Mouse (Mus musculus) embryonic facial prominence, embryonic 13.5 days (tissue): Measurements from ENCODE around the gene Eif4h. TPM values are rescaled to one million over a fixed set of nuclear protein-coding genes. Genes with fewer than 3 reads are reported as not detected.
A peak's percentile ranks its signal among the peaks of the same experiment; 100 is the strongest.

Experiments
- ATAC-seq: fragments of 200-750 bp; cut with Nextera tagmentation; 2 replicates; pipeline ENCODE4 v1.8.0; 2017; ENCODE audit warnings: low read depth; ENCODE audit not compliant: insufficient number of reproducible peaks, insufficient read depth, low FRiP score, low TSS enrichment
- H3K27ac ChIP-seq: fragments of 300-500 bp; sonication (generic); 2 replicates; pipeline ENCODE4 v1.5.1; 2015; ENCODE audit warnings: moderate library complexity, mild to moderate bottlenecking, inconsistent platforms
- H3K27me3 ChIP-seq: fragments of 300-500 bp; sonication (generic); 2 replicates; pipeline ENCODE4 v1.6.1; 2015; ENCODE audit warnings: mild to moderate bottlenecking, inconsistent platforms
- H3K36me3 ChIP-seq: fragments of 300-500 bp; sonication (generic); 2 replicates; pipeline ENCODE4 v1.6.1; 2015; ENCODE audit warnings: mild to moderate bottlenecking, inconsistent platforms
- H3K4me1 ChIP-seq: fragments of 300-500 bp; sonication (generic); 2 replicates; pipeline ENCODE4 v1.6.1; 2015; ENCODE audit warnings: inconsistent platforms
- H3K4me2 ChIP-seq: fragments of 300-500 bp; sonication (generic); 2 replicates; pipeline ENCODE4 v1.6.1; 2015; ENCODE audit warnings: moderate library complexity, mild to moderate bottlenecking, inconsistent platforms
- H3K4me3 ChIP-seq: fragments of 300-500 bp; sonication (generic); 2 replicates; pipeline ENCODE4 v1.5.1; 2015; ENCODE audit warnings: mild to moderate bottlenecking, inconsistent platforms
- H3K9ac ChIP-seq: fragments of 300-500 bp; sonication (generic); 2 replicates; pipeline ENCODE4 v1.6.1; 2015; ENCODE audit warnings: mild to moderate bottlenecking, inconsistent platforms
- H3K9me3 ChIP-seq: fragments of 300-500 bp; sonication (generic); 2 replicates; pipeline ENCODE4 v1.6.1; 2016; ENCODE audit warnings: inconsistent platforms
- WGBS: fragments of 180-500 bp; shearing (Covaris S2); methylation state at CpG from one replicate; pipeline ENCODE4 v1.1.7; 2015; ENCODE audit warnings: mixed read lengths; 5-methylcytosine and 5-hydroxymethylcytosine counted together
- microRNA-seq: library from miRNA; unstranded; fragments of <30 nt; microRNA quantifications from one replicate; pipeline ENCODE4, GENCODE M21; 2016
- polyA plus RNA-seq: library from polyadenylated mRNA; unstranded; fragments of >200 nt; fragmentation: Nextera tagmentation; extraction: Ambion mirVana; gene quantifications from 2 replicates; pipeline ENCODE4 v1.2.1, GENCODE M21; 2015

Eif4h gene
- polyA plus RNA-seq, 1 experiment from 2014 or later, result 471 TPM

- H3K4me3 ChIP-seq, result no peak overlapping the region
- 63% methylated on average over 7 of the region's 7 CpGs for WGBS
These were observed 61.8 kb downstream of the Eif4h start for GRCm38 (mm10) chr5:134577534-134577933.

GRCm38 (mm10) chr5:134576517-134577220 is 62.6 kb downstream of the Eif4h start:
- Histone ChIP-seq H3K27ac (no peak overlapping the region; the same call in 1 of the 2 replicates), H3K4me1 (peaks cover 11% of the 10 kb centered on the region), H3K4me2 (no peak overlapping the region), H3K36me3 (no peaks in the 10 kb centered on the region), H3K27me3 (no peaks in the 10 kb centered on the region), H3K4me3 (no peak overlapping the region), H3K9me3 (no peaks in the 10 kb centered on the region), H3K9ac (no peak overlapping the region)
- 71% methylated on average over 14 of the region's 14 CpGs for WGBS
- ATAC-seq, result no peak

More at GRCm38 (mm10) chr5:134577534-134577933, 61.8 kb downstream of the Eif4h start:
- Histone ChIP-seq H3K4me2 (no peak overlapping the region), H3K9ac (no peak overlapping the region), H3K27ac (peak overlapping the region; percentile 18; the same call in 1 of the 2 replicates), H3K4me1 (peaks cover 6% of the 10 kb centered on the region), H3K9me3 (no peaks in the 10 kb centered on the region), H3K36me3 (no peaks in the 10 kb centered on the region), H3K27me3 (no peaks in the 10 kb centered on the region)
- ATAC-seq, result no peak

DNA sequence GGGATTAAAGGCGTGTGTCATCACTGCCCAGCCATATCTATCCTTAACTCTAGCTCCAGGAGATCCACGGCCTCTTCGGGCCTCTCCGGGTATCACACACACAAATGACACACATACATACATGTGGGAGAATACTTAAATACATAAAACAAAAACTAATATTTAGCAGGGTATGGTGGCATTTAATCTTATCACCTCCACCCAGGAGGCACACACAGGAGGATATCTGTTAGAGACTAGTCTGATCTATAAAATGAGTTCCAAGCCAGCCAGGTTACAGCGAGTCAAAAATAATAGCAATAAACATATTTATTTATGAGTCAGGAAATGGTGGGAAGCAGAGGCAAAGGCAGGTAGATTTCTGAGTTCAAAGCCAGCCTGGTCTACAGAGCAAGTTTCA is 63.5 kb downstream of the Eif4h start:
- no peaks in the 10 kb centered on the region for H3K36me3 ChIP-seq
- no peaks in the 10 kb centered on the region for H3K9me3 ChIP-seq
- no peak overlapping the region for H3K4me3 ChIP-seq
- H3K4me1 ChIP-seq, result peaks cover 11% of the 10 kb centered on the region
- H3K27ac ChIP-seq, result no peak overlapping the region
- no peak overlapping the region for H3K9ac ChIP-seq
- 95% methylated on average over 5 of the region's 5 CpGs for WGBS
- H3K4me2 ChIP-seq, result no peak overlapping the region
- no peak for ATAC-seq
- no peaks in the 10 kb centered on the region for H3K27me3 ChIP-seq

GRCm38 (mm10) chr5:134572508-134573214 is 66.6 kb downstream of the Eif4h start:
- 36% methylated on average over 10 of the region's 10 CpGs for WGBS
- Histone ChIP-seq H3K9me3 (no peaks in the 10 kb centered on the region), H3K4me1 (peaks cover 25% of the 10 kb centered on the region), H3K27ac (peak overlapping the region; percentile 85), H3K4me3 (peak overlapping the region; percentile 55), H3K27me3 (no peaks in the 10 kb centered on the region), H3K9ac (peak overlapping the region; percentile 72), H3K4me2 (peak overlapping the region; percentile 81), H3K36me3 (no peaks in the 10 kb centered on the region)
- no peak for ATAC-seq

DNA sequence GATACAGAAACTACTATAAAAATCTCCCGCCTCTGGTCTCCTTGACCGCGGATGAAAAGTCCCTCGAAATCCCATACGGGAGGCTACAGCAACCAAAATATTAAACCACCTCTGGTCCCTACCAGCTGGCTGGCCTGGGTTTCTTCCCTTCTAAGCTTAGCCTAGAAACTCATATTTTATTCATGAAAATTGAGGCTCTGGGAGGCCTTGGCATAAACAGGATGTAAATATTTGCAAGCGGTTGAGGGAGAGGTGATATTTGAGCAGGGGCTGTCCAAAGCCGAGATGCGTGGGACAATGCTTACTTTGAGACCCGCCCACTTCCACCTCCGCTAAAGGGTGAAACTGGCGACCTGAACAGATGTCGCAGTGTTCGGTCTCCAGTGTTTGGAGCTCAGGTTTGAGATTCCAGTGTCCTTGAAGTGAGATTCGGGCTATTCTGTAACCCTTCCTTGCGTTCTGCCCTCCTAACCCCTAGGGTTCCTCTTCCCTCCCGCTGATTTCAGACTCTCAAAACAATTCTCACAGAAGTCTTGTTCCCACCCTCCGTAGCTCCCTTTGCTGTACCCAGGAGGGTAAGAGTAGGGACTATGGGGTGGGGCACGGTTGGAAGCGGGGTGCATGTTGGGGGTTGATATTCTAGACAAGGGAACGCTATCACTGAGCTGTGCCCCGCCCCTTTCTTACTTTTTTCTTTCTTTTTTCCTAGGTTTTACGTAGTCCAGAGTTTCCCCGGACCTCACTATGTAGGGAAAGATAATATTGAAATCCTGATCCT is 67.4 kb downstream of the Eif4h start:
- 1% methylated on average over 23 of the region's 23 CpGs for WGBS
- ATAC-seq, result peak; percentile 53; the same call in 1 of the 2 replicates

More for the DNA sequence above, 67.4 kb downstream of the Eif4h start:
- Histone ChIP-seq H3K27me3 (no peaks in the 10 kb centered on the region), H3K4me3 (peak overlapping the region; percentile 55), H3K9ac (peak overlapping the region; percentile 72), H3K27ac (peak overlapping the region; percentile 85), H3K4me2 (peak overlapping the region; percentile 81), H3K36me3 (no peaks in the 10 kb centered on the region), H3K9me3 (no peaks in the 10 kb centered on the region), H3K4me1 (peaks cover 25% of the 10 kb centered on the region)

Small RNA genes lying within 50 kb of the gene (microRNA-seq; reads per million reads assigned to microRNA genes)
- gene Mir7228, result not detected

Other genes with a start within 250 kb of the Eif4h start
- gene Gtf2ird1, start 182.8 kb downstream of the Eif4h start, polyA plus RNA-seq, result 130 TPM in 2 replicates
- gene Clip2, start 87.1 kb downstream of the Eif4h start, polyA plus RNA-seq, result 5.4 and 5.8 TPM in 2 replicates
- 0.10 and 0.12 TPM in 2 replicates for gene Syna, start 79.3 kb downstream of the Eif4h start, polyA plus RNA-seq
- gene Rfc2, start 58.1 kb downstream of the Eif4h start, polyA plus RNA-seq, result 326 and 332 TPM in 2 replicates
- 2.6 and 2.9 TPM in 2 replicates for gene Lat2, start 24.5 kb downstream of the Eif4h start, polyA plus RNA-seq
- 11.6 and 11.9 TPM in 2 replicates for gene Limk1, start 49.1 kb upstream of the Eif4h start, polyA plus RNA-seq
- 81.1 and 93.0 TPM in 2 replicates for gene Eln, start 107.8 kb upstream of the Eif4h start, polyA plus RNA-seq